Mouse (Mus musculus): Measurements from ENCODE around the gene Gm3012. TPM values are rescaled to one million over a fixed set of nuclear protein-coding genes. Genes with fewer than 3 reads are reported as not detected.
"Not testable (repeated sequence)": the region's sequence is repeated elsewhere in the genome, so short reads cannot be mapped to it uniquely, and the experiment has no call there.

Gm3012 gene
- polyA plus RNA-seq (2016; fragmentation: Nextera tagmentation; extraction: Ambion mirVana): not detected in 2 replicates

DNA sequence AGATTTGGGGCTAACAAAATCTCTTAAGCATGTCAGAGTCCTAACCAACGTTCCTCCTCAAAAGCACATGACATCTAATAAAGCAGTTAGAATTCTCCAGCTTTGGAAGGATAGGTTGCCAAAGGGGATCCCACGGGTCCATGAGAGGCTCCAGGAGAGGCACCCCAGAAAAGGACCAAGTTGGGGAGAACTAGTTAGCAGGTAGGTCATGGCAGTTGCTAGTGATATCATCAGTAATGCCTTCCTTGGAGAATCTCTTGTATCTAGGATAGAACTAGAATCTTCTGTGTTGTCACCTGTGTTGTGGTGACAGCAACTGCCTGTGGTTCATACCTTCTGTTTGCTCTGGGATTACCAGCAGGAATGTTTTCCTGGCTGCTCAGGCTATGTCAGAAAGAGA, at the start of gene Gm3012:
TSS of gene Gm3012 (plus strand) at position 301 of the 400 bp plus-strand sequence.
- not testable (repeated sequence) for H3K9me3 ChIP-seq; H3K36me3 ChIP-seq; H3K4me1 ChIP-seq; H3K4me3 ChIP-seq; H3K27me3 ChIP-seq (ENCODE audit: insufficient read depth, poor library complexity, severe bottlenecking); H3K27ac ChIP-seq; DNase-seq (ENCODE audit: low spot score)
- no CpG with 5 or more reads among the region's 2 CpGs for WGBS

DNA sequence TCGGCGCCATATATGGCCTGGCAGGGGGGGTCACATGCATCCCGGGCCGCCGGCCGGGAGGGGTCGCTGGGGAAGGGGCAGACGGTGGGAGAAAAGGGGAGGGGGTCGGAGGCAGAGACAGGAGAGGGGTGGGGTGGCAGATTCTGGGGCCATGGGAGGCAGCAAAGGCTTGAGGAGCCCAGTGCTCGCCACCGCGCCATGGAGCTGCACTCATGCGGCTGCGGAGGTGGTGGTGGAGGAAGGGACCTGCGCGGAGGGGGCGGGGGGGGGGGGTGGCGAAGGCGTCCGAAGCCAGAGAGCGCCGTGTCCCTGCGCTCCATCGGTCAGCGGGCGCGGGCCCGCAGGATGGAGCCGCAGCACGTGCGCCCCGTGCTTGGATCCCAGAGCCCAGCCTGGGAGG, 17.4 kb downstream of the Gm3012 start, which contains the start of gene Gm3020:
TSS of gene Gm3020 (plus strand) at position 301 of the 400 bp plus-strand sequence.
- DNase-seq (ENCODE audit: low spot score); H3K9me3 ChIP-seq; H3K36me3 ChIP-seq; H3K4me1 ChIP-seq; H3K27ac ChIP-seq; H3K4me3 ChIP-seq; H3K27me3 ChIP-seq (ENCODE audit: insufficient read depth, poor library complexity, severe bottlenecking): not testable (repeated sequence)
- no CpG with 5 or more reads among the region's 32 CpGs for WGBS

DNA sequence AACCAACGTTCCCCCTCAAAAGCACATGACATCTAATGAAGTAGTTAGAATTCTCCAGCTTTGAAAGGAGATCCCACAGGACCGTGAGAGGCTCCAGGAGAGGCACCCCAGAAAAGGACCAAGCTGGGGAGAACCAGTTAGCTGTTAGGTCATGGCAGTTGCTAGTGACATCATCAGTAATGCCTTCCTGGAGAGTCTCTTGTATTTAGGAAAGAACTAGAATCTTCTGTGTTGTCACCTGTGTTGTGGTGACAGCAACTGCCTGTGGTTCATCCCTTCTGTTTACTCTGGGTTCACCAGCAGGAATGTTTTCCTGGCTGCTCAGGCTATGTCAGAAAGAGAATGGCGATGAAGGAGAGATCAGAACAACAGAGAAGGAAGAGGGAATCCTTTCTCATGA, 54.2 kb downstream of the Gm3012 start, which contains the start of gene Gm3043:
TSS of gene Gm3043 (plus strand) at position 301 of the 400 bp plus-strand sequence.
- not testable (repeated sequence) for H3K9me3 ChIP-seq; H3K4me1 ChIP-seq; H3K27ac ChIP-seq; DNase-seq (ENCODE audit: low spot score); H3K36me3 ChIP-seq; H3K4me3 ChIP-seq; H3K27me3 ChIP-seq (ENCODE audit: insufficient read depth, poor library complexity, severe bottlenecking)
- WGBS: no CpG with 5 or more reads among the region's 3 CpGs

Other genes starting within 250 kb of the Gm3012 start
- not detected in 2 replicates for gene Gm10413, start 239.4 kb upstream of the Gm3012 start, polyA plus RNA-seq (2016; fragmentation: Nextera tagmentation; extraction: Ambion mirVana)
- gene Gm10409, start 221.9 kb upstream of the Gm3012 start, polyA plus RNA-seq (2016; fragmentation: Nextera tagmentation; extraction: Ambion mirVana): 5.0 and 6.3 TPM in 2 replicates
- 9.5 and 13.3 TPM in 2 replicates for gene Gm3005, start 206.4 kb upstream of the Gm3012 start, polyA plus RNA-seq (2016; fragmentation: Nextera tagmentation; extraction: Ambion mirVana)
- not detected in 2 replicates for gene Gm10408, start 185.1 kb upstream of the Gm3012 start, polyA plus RNA-seq (2016; fragmentation: Nextera tagmentation; extraction: Ambion mirVana)
- gene Gm3020, start 17.5 kb downstream of the Gm3012 start, polyA plus RNA-seq (2016; fragmentation: Nextera tagmentation; extraction: Ambion mirVana): 5.0 and 6.3 TPM in 2 replicates
- gene Gm3043, start 54.3 kb downstream of the Gm3012 start, polyA plus RNA-seq (2016; fragmentation: Nextera tagmentation; extraction: Ambion mirVana): not detected in 2 replicates
- 2.0 and 3.4 TPM in 2 replicates for gene Gm3002, start 175.6 kb downstream of the Gm3012 start, polyA plus RNA-seq (2016; fragmentation: Nextera tagmentation; extraction: Ambion mirVana)
- gene Gm3033, start 211.7 kb downstream of the Gm3012 start, polyA plus RNA-seq (2016; fragmentation: Nextera tagmentation; extraction: Ambion mirVana): 0.54 TPM in 1 of 2 replicates, not detected in the other
- gene Gm2916, start 249.7 kb downstream of the Gm3012 start, polyA plus RNA-seq (2016; fragmentation: Nextera tagmentation; extraction: Ambion mirVana): 0.68 and 1.2 TPM in 2 replicates

Measured in heart, embryonic 10.5 days (tissue).